Mouse (Mus musculus): Measurements from ENCODE around the gene Ankrd12. TPM values are rescaled to one million over a fixed set of nuclear protein-coding genes. Genes with fewer than 3 reads are reported as not detected.

The Ankrd12 gene
- polyA plus RNA-seq, 1 experiment from 2014 or later, result 142 TPM

GRCm38 (mm10) chr17:66108198-66108597 lies 31.3 kb upstream of the Ankrd12 start:
- Histone ChIP-seq H3K36me3 (ENCODE audit: control insufficient read depth, insufficient read depth) (no peaks in the 10 kb centered on the region), H3K4me2 (ENCODE audit: low read length) (no peak overlapping the region), H3K4me1 (replicated peaks; ENCODE audit: control insufficient read depth, insufficient read depth, low read length) (peaks cover 15% of the 10 kb centered on the region), H3K4me3 (replicated peaks; ENCODE audit: low read length) (no peak overlapping the region), H3K27me3 (replicated peaks; ENCODE audit: control insufficient read depth, insufficient read depth, low read length) (0 out of 2 replicates have a peak, but pooled peaks cover 2% of the 10 kb centered on the region), H3K27ac (ENCODE audit: low read length) (no peak overlapping the region), H3K9me3 (ENCODE audit: control insufficient read depth, low read length) (no peaks in the 10 kb centered on the region), H3K9ac (replicated peaks; ENCODE audit: low read depth, low read length) (no peak overlapping the region)
- 85% methylated on average over 4 of the region's 4 CpGs for WGBS
- no peak for ATAC-seq

GRCm38 (mm10) chr17:66107466-66107865 lies 30.6 kb upstream of the Ankrd12 start:
- no peak for ATAC-seq
- no peak overlapping the region for H3K9ac ChIP-seq (replicated peaks; ENCODE audit: low read depth, low read length)
- H3K4me2 ChIP-seq (ENCODE audit: low read length), result no peak overlapping the region
- no peaks in the 10 kb centered on the region for H3K9me3 ChIP-seq (ENCODE audit: control insufficient read depth, low read length)
- 65% methylated on average over 8 of the region's 8 CpGs for WGBS
- no peaks in the 10 kb centered on the region for H3K36me3 ChIP-seq (ENCODE audit: control insufficient read depth, insufficient read depth)
- peaks cover 12% of the 10 kb centered on the region for H3K4me1 ChIP-seq (replicated peaks; ENCODE audit: control insufficient read depth, insufficient read depth, low read length)
- H3K4me3 ChIP-seq (replicated peaks; ENCODE audit: low read length), result no peak overlapping the region
- H3K27me3 ChIP-seq (replicated peaks; ENCODE audit: control insufficient read depth, insufficient read depth, low read length), result 0 out of 2 replicates have a peak, but pooled peaks cover 2% of the 10 kb centered on the region
- no peak overlapping the region for H3K27ac ChIP-seq (ENCODE audit: low read length)

GRCm38 (mm10) chr17:66106601-66107267 lies 29.8 kb upstream of the Ankrd12 start:
- no peak overlapping the region for H3K4me2 ChIP-seq (ENCODE audit: low read length)
- 50% methylated on average over 10 of the region's 10 CpGs for WGBS

GRCm38 (mm10) chr17:66104076-66104475 lies 27.2 kb upstream of the Ankrd12 start:
- no peaks in the 10 kb centered on the region for H3K27me3 ChIP-seq (replicated peaks; ENCODE audit: control insufficient read depth, insufficient read depth, low read length)
- H3K4me1 ChIP-seq (replicated peaks; ENCODE audit: control insufficient read depth, insufficient read depth, low read length), result peaks cover 14% of the 10 kb centered on the region
- no peak for ATAC-seq
- 79% methylated on average over 7 of the region's 7 CpGs for WGBS
- no peak overlapping the region for H3K4me3 ChIP-seq (replicated peaks; ENCODE audit: low read length)
- H3K4me2 ChIP-seq (ENCODE audit: low read length), result no peak overlapping the region
- no peaks in the 10 kb centered on the region for H3K36me3 ChIP-seq (ENCODE audit: control insufficient read depth, insufficient read depth)
- H3K9me3 ChIP-seq (ENCODE audit: control insufficient read depth, low read length), result no peaks in the 10 kb centered on the region
- no peak overlapping the region for H3K27ac ChIP-seq (ENCODE audit: low read length)
- no peak overlapping the region for H3K9ac ChIP-seq (replicated peaks; ENCODE audit: low read depth, low read length)

More at GRCm38 (mm10) chr17:66106601-66107267, 29.8 kb upstream of the Ankrd12 start:
- no peaks in the 10 kb centered on the region for H3K9me3 ChIP-seq (ENCODE audit: control insufficient read depth, low read length)
- H3K4me1 ChIP-seq (replicated peaks; ENCODE audit: control insufficient read depth, insufficient read depth, low read length), result peaks cover 7% of the 10 kb centered on the region; the same call in 1 of the 2 replicates
- no peak overlapping the region for H3K4me3 ChIP-seq (replicated peaks; ENCODE audit: low read length)
- no peak overlapping the region for H3K9ac ChIP-seq (replicated peaks; ENCODE audit: low read depth, low read length)
- H3K36me3 ChIP-seq (ENCODE audit: control insufficient read depth, insufficient read depth), result no peaks in the 10 kb centered on the region
- ATAC-seq, result no peak
- no peak overlapping the region for H3K27ac ChIP-seq (ENCODE audit: low read length)
- H3K27me3 ChIP-seq (replicated peaks; ENCODE audit: control insufficient read depth, insufficient read depth, low read length), result 0 out of 2 replicates have a peak, but pooled peaks cover 2% of the 10 kb centered on the region

- peak; percentile 99 for ATAC-seq
- no peaks in the 10 kb centered on the region for H3K36me3 ChIP-seq (ENCODE audit: control insufficient read depth, insufficient read depth)
- peaks cover 14% of the 10 kb centered on the region for H3K4me1 ChIP-seq (replicated peaks; ENCODE audit: control insufficient read depth, insufficient read depth, low read length)
- 1% methylated on average over 67 of the region's 67 CpGs for WGBS
- H3K9ac ChIP-seq (replicated peaks; ENCODE audit: low read depth, low read length), result peak within 1 kb of the TSS; percentile 98
- H3K4me2 ChIP-seq (ENCODE audit: low read length), result peak within 1 kb of the TSS; percentile 99
- H3K27ac ChIP-seq (ENCODE audit: low read length), result peak within 1 kb of the TSS; percentile 97
- H3K4me3 ChIP-seq (replicated peaks; ENCODE audit: low read length), result peak within 1 kb of the TSS; percentile 93
- no peaks in the 10 kb centered on the region for H3K9me3 ChIP-seq (ENCODE audit: control insufficient read depth, low read length)
- no peaks in the 10 kb centered on the region for H3K27me3 ChIP-seq (replicated peaks; ENCODE audit: control insufficient read depth, insufficient read depth, low read length)
Measured at GRCm38 (mm10) chr17:66101380-66102330, 24.8 kb upstream of the Ankrd12 start, which contains the start of gene Ndufv2. Ndufv2 (minus strand) TSS chr17:66101559.

- Histone ChIP-seq H3K4me1 (replicated peaks; ENCODE audit: control insufficient read depth, insufficient read depth, low read length) (peaks cover 14% of the 10 kb centered on the region), H3K9ac (replicated peaks; ENCODE audit: low read depth, low read length) (peak overlapping the region; percentile 98), H3K36me3 (ENCODE audit: control insufficient read depth, insufficient read depth) (no peaks in the 10 kb centered on the region), H3K4me2 (ENCODE audit: low read length) (peak overlapping the region; percentile 99), H3K27me3 (replicated peaks; ENCODE audit: control insufficient read depth, insufficient read depth, low read length) (no peaks in the 10 kb centered on the region), H3K4me3 (replicated peaks; ENCODE audit: low read length) (peak overlapping the region; percentile 93), H3K9me3 (ENCODE audit: control insufficient read depth, low read length) (no peaks in the 10 kb centered on the region), H3K27ac (ENCODE audit: low read length) (peak overlapping the region; percentile 97)
- no peak for ATAC-seq
- under 1% methylated on average over 41 of the region's 41 CpGs for WGBS
Measured at GRCm38 (mm10) chr17:66100566-66101379, 23.9 kb upstream of the Ankrd12 start.

GRCm38 (mm10) chr17:66092664-66093063 lies 15.8 kb upstream of the Ankrd12 start:
- no peak for ATAC-seq
- Histone ChIP-seq H3K4me1 (replicated peaks; ENCODE audit: control insufficient read depth, insufficient read depth, low read length) (no peaks in the 10 kb centered on the region), H3K9me3 (ENCODE audit: control insufficient read depth, low read length) (no peaks in the 10 kb centered on the region), H3K4me2 (ENCODE audit: low read length) (no peak overlapping the region), H3K36me3 (ENCODE audit: control insufficient read depth, insufficient read depth) (0 out of 2 replicates have a peak, but pooled peaks cover 3% of the 10 kb centered on the region), H3K27ac (ENCODE audit: low read length) (no peak overlapping the region), H3K4me3 (replicated peaks; ENCODE audit: low read length) (no peak overlapping the region), H3K9ac (replicated peaks; ENCODE audit: low read depth, low read length) (no peak overlapping the region), H3K27me3 (replicated peaks; ENCODE audit: control insufficient read depth, insufficient read depth, low read length) (no peaks in the 10 kb centered on the region)
- WGBS, result 87% methylated on average over 3 of the region's 3 CpGs

- no peaks in the 10 kb centered on the region for H3K4me1 ChIP-seq (replicated peaks; ENCODE audit: control insufficient read depth, insufficient read depth, low read length)
- no peak overlapping the region for H3K4me3 ChIP-seq (replicated peaks; ENCODE audit: low read length)
- WGBS, result 96% methylated on average over 2 of the region's 2 CpGs
- H3K4me2 ChIP-seq (ENCODE audit: low read length), result no peak overlapping the region
- peaks cover 7% of the 10 kb centered on the region for H3K36me3 ChIP-seq (ENCODE audit: control insufficient read depth, insufficient read depth)
- H3K27ac ChIP-seq (ENCODE audit: low read length), result no peak overlapping the region
- no peaks in the 10 kb centered on the region for H3K27me3 ChIP-seq (replicated peaks; ENCODE audit: control insufficient read depth, insufficient read depth, low read length)
- no peak for ATAC-seq
- H3K9ac ChIP-seq (replicated peaks; ENCODE audit: low read depth, low read length), result no peak overlapping the region
- H3K9me3 ChIP-seq (ENCODE audit: control insufficient read depth, low read length), result no peaks in the 10 kb centered on the region
Measured at GRCm38 (mm10) chr17:66092065-66092464, 15.2 kb upstream of the Ankrd12 start.
